Mouse (Mus musculus) olfactory bulb, adult 2 months (tissue): ENCODE measurements around the gene 1600002K03Rik.
A peak's percentile ranks its signal among the peaks of the same experiment; 100 is the strongest.

ENCODE experiments used
- CTCF ChIP-seq: fragments of 200-500 bp; IDR thresholded peaks from 2 replicates; pipeline ENCODE4 v1.5.1; 2012; ENCODE audit warnings: low read depth, mild to moderate bottlenecking, low read length, moderate library complexity; ENCODE audit not compliant: insufficient read depth
- POLR2A ChIP-seq: fragments of 200-500 bp; IDR thresholded peaks from 2 replicates; pipeline ENCODE4 v1.6.1; 2012; ENCODE audit warnings: mild to moderate bottlenecking, low read depth, low read length, moderate library complexity; ENCODE audit not compliant: insufficient read depth

DNA sequence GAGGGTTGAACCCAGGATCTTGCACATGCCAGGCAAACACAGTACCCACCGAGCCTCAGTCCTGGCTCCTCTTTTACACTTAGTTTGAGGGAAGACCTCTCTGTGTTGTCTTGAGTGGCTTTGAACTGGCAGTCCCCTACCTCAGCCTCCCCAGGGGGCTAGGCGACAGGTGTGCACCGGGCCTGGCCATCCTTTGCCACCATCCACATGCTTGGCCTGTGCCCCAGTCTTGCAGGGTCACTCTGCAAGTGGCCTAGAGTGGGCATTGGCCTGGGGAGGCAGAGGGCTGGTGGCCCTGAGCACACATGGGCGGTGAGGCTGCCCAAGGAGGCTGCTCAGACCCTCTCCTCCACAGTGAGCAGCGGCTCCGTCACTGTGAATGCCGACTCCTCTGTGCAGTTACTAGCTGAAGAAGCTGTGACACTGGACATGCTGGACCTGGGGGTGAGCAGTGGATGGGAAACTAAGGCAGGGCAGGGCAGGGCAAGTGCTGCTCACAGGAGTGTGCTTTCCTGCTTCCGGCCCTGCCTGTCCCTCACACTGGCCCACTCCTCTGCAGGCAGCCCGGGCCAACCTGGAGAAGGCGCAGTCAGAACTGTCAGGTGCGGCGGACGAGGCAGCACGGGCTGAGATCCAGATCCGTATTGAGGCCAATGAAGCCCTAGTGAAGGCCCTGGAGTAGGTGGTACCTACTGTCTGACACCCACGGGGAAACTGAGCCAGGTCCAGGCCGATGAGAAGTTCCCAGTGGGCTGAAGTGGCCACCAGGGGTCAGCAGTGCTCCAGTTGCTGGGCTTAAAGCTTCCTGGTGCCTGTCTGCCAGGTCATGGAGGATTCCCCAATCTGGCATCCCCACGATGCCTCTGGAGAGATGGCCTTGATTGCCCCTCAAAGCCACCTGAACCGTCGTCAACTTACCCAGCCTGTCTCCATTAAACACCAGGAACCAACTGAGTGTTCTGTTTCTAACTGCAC, 27.6 kb upstream of the 1600002K03Rik start:
- peak; percentile 79 for TF ChIP-seq CTCF
- no peak for TF ChIP-seq POLR2A
